Mouse (Mus musculus) forebrain, embryonic 11.5 days (tissue): ENCODE measurements around the gene Fdxr. TPM values are rescaled to one million over a fixed set of nuclear protein-coding genes. Genes with fewer than 3 reads are reported as not detected.
A peak's percentile ranks its signal among the peaks of the same experiment; 100 is the strongest.

Source experiments
- ATAC-seq: fragments of 200-750 bp; cut with Nextera tagmentation; replicated peaks from 2 replicates; pipeline ENCODE4 v1.8.0; 2017; ENCODE audit warnings: moderate TSS enrichment; ENCODE audit not compliant: low FRiP score
- DNase-seq: peaks from one replicate; pipeline ENCODE4 v3.0.0-alpha.2; 2017; ENCODE audit warnings: low spot score
- H3K27ac ChIP-seq: fragments of 300-500 bp; sonication (generic); 2 replicates; pipeline ENCODE4 v1.5.1; 2014; ENCODE audit warnings: low read depth, low read length
- H3K27me3 ChIP-seq: fragments of 300-500 bp; sonication (generic); 2 replicates; pipeline ENCODE4 v1.6.1; 2014; ENCODE audit warnings: mild to moderate bottlenecking, low read length, mixed read lengths; ENCODE audit not compliant: control insufficient read depth, insufficient read depth
- H3K36me3 ChIP-seq: fragments of 300-500 bp; sonication (generic); 2 replicates; pipeline ENCODE4 v1.6.1; 2014; ENCODE audit warnings: mild to moderate bottlenecking, low read length, moderate library complexity, mixed read lengths; ENCODE audit not compliant: control insufficient read depth, insufficient read depth
- H3K4me1 ChIP-seq: fragments of 300-500 bp; sonication (generic); replicated peaks from 2 replicates; pipeline ENCODE4 v1.6.1; 2014; ENCODE audit warnings: low read length, mixed read lengths; ENCODE audit not compliant: control insufficient read depth, insufficient read depth
- H3K4me2 ChIP-seq: fragments of 300-500 bp; sonication (generic); 2 replicates; pipeline ENCODE4 v1.6.1; 2014; ENCODE audit warnings: low read depth, mild to moderate bottlenecking, low read length, moderate library complexity, mixed read lengths; ENCODE audit not compliant: severe bottlenecking
- H3K4me3 ChIP-seq: fragments of 300-500 bp; sonication (generic); 2 replicates; pipeline ENCODE4 v1.5.1; 2014; ENCODE audit warnings: low read depth, low read length
- H3K9ac ChIP-seq: fragments of 300-500 bp; sonication (generic); 2 replicates; pipeline ENCODE4 v1.6.1; 2014; ENCODE audit warnings: low read length
- H3K9me3 ChIP-seq: fragments of 300-500 bp; sonication (generic); 2 replicates; pipeline ENCODE4 v1.6.1; 2016; ENCODE audit warnings: low read length, mixed read lengths; ENCODE audit not compliant: control insufficient read depth
- WGBS: fragments of 180-500 bp; shearing (Covaris S2); extraction: QIAGEN DNeasy Blood & Tissue Kit; methylation state at CpG from one replicate; pipeline ENCODE4 v1.1.7; 2014; 5-methylcytosine and 5-hydroxymethylcytosine counted together
- polyA plus RNA-seq: library from polyadenylated mRNA; unstranded; fragments of >200 nt; fragmentation: Nextera tagmentation; extraction: Ambion mirVana; gene quantifications from 2 replicates; pipeline ENCODE4 v1.2.1, GENCODE M21; 2014

The Fdxr gene
- polyA plus RNA-seq, 1 experiment from 2014 or later = 13.8 TPM

DNA sequence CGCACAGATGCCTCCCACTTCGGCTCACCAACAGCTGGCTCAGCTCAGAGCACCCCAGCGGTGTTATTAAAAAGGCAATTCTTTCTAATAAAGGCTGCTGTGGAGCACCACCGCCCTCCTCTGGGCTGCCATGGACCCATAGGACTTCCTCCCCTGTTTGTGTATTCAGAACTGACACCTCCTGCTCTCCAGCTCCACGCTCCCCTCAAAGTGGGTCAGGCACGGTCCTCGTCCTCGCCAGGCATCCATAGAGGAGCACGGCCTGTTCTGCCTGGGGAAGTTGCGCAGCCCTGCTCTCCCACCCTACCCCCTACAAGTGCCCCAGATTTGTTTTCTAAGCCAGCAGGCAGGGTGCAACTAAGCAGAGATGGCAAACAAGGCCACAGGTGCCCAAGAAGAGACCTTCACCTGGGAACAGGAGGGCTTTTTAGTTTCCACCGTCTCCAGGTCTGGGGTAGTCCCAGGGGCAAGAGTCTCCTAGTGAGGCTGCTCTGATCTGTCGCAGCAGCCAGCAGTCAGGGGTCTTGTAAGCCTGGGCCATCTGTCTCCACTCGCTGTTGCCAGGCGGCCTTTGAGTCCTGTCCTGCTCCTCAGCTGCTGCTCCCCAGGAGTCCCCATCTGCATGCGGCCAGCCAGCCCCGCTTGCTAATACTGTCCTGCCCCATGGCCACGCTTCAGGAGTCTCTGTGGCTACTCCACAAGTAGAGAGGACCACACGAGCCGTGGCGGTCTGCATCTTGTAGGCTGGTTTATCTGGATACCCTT is 43.1 kb downstream of the Fdxr start:
- DNase-seq = no peak

DNA sequence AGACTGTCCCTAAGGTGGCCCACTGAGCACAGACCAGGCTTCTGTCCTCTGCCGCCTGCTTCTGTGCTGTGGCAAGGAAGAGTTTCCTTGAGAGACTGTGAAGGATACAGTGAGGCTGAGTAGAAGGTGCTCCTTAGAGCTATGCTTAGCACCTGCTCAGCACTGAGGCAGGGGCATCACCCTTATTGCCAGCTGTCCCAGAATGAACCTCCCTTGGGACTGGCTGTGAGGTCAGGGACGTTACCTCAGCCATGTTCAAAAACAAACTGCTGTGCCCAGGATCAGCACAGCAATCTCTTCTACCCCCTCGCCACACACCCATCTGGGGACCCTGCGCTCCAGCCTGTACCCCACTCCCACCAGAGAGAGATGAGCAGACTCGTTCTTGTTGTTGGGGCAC is 44.0 kb downstream of the Fdxr start:
- no peaks in the 10 kb centered on the region for H3K36me3 ChIP-seq
- DNase-seq (no peak), ATAC-seq (no peak)
- no peak overlapping the region for H3K27ac ChIP-seq
- H3K4me1 ChIP-seq = peaks cover 12% of the 10 kb centered on the region; the same call in 1 of the 2 replicates
- H3K4me2 ChIP-seq = no peak overlapping the region
- no peaks in the 10 kb centered on the region for H3K27me3 ChIP-seq
- H3K4me3 ChIP-seq = no peak overlapping the region
- no peaks in the 10 kb centered on the region for H3K9me3 ChIP-seq
- 74% methylated on average over 5 of the region's 5 CpGs for WGBS
- no peak overlapping the region for H3K9ac ChIP-seq

More for the DNA sequence above, 43.1 kb downstream of the Fdxr start:
- H3K9ac ChIP-seq = no peak overlapping the region
- ATAC-seq = no peak
- H3K4me2 ChIP-seq = no peak overlapping the region
- no peaks in the 10 kb centered on the region for H3K9me3 ChIP-seq
- H3K27me3 ChIP-seq = no peaks in the 10 kb centered on the region
- no peaks in the 10 kb centered on the region for H3K36me3 ChIP-seq
- H3K4me1 ChIP-seq = peaks cover 10% of the 10 kb centered on the region; the same call in 1 of the 2 replicates
- 55% methylated on average over 20 of the region's 20 CpGs for WGBS
- no peak overlapping the region for H3K4me3 ChIP-seq
- H3K27ac ChIP-seq = no peak overlapping the region; the same call in 1 of the 2 replicates

- ATAC-seq = no peak
- WGBS = 47% methylated on average over 9 of the region's 9 CpGs
Observed at GRCm38 (mm10) chr11:115231924-115232323, 44.9 kb downstream of the Fdxr start.

DNA sequence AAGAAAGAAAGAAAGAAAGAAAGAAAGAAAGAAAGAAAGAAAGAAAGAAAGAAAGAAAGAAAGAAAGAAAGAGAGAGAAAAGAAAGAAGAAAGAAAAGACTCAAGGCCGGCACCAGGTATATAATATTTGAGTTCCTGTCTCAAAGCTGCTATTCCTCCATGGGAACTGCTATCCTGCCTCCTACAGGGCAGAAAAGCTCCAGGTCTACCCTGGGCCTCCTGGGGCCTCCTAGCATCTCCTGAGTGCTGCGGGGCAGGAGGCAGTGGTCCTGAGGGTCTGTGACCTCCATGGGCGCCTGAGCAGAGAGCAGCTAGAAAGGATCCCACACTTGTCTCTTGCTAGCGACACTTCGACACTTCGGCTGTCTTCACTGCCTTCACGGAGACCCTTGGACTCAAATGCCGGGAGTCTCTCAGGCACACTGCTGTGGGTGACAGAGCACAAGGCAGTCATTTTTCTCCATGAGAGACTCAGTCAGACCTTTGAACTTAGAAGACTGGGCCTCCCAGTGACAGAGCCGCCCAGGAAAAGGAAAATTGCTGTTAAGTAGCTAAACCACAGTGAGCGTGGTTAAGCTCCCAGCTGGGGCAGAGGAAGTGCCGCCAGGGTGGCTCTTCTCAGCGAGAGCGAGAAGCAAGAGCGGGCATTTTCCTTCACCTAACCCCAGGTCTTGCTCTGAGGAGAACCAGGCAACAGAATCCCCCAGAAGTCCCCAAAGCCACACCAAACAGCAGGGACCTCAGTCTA is 45.5 kb downstream of the Fdxr start:
- H3K27me3 ChIP-seq = no peaks in the 10 kb centered on the region; the same call in 1 of the 2 replicates
- no peak for DNase-seq
- no peak overlapping the region for H3K4me2 ChIP-seq
- H3K36me3 ChIP-seq = no peaks in the 10 kb centered on the region
- no peak overlapping the region for H3K4me3 ChIP-seq
- 62% methylated on average over 14 of the region's 14 CpGs for WGBS
- H3K9ac ChIP-seq = no peak overlapping the region
- ATAC-seq = no peak
- peaks cover 24% of the 10 kb centered on the region for H3K4me1 ChIP-seq
- H3K9me3 ChIP-seq = no peaks in the 10 kb centered on the region
- no peak overlapping the region for H3K27ac ChIP-seq

More at GRCm38 (mm10) chr11:115231924-115232323, 44.9 kb downstream of the Fdxr start:
- Histone ChIP-seq H3K4me3 (no peak overlapping the region), H3K4me2 (no peak overlapping the region), H3K9ac (no peak overlapping the region), H3K27me3 (no peaks in the 10 kb centered on the region), H3K27ac (no peak overlapping the region), H3K4me1 (peaks cover 18% of the 10 kb centered on the region), H3K9me3 (no peaks in the 10 kb centered on the region), H3K36me3 (no peaks in the 10 kb centered on the region)
- DNase-seq = no peak

- Histone ChIP-seq H3K4me2 (no peak overlapping the region), H3K27me3 (no peaks in the 10 kb centered on the region; the same call in 1 of the 2 replicates), H3K9ac (no peak overlapping the region), H3K4me1 (peaks cover 24% of the 10 kb centered on the region), H3K4me3 (no peak overlapping the region), H3K27ac (no peak overlapping the region), H3K36me3 (no peaks in the 10 kb centered on the region), H3K9me3 (no peaks in the 10 kb centered on the region)
- no peak for ATAC-seq
- WGBS = 52% methylated on average over 15 of the region's 15 CpGs
- no peak for DNase-seq
Observed at GRCm38 (mm10) chr11:115229021-115229930, 47.6 kb downstream of the Fdxr start.

DNA sequence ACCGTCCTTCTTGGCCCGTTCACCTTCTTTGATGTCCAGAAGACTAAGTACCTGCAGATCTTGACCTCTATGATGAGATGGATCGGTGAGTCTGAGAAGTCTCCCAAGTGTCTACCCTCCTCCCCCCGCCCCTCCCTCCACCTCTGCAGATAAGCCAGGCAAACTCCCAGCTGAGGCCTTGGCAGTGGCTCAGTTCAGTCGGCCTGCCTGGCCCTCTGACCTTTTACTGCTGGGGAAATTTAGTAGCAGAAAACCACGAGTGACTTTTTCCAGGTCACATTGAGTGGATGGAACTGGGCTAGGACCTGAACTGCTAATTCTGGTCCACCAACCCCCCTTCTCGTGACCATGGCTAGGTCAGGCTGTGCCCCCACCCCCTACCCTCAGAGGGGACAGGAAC is 48.4 kb downstream of the Fdxr start:
- no peak for DNase-seq
- no peak overlapping the region for H3K9ac ChIP-seq
- ATAC-seq = no peak
- no peaks in the 10 kb centered on the region; the same call in 1 of the 2 replicates for H3K27me3 ChIP-seq
- no peaks in the 10 kb centered on the region for H3K9me3 ChIP-seq
- no peak overlapping the region for H3K4me3 ChIP-seq
- no peak overlapping the region for H3K4me2 ChIP-seq
- 74% methylated on average over 7 of the region's 7 CpGs for WGBS
- H3K36me3 ChIP-seq = no peaks in the 10 kb centered on the region
- H3K27ac ChIP-seq = no peak overlapping the region
- H3K4me1 ChIP-seq = peaks cover 22% of the 10 kb centered on the region

GRCm38 (mm10) chr11:115227640-115228039 is 49.2 kb downstream of the Fdxr start:
- Histone ChIP-seq H3K9ac (no peak overlapping the region), H3K4me3 (no peak overlapping the region)

More at GRCm38 (mm10) chr11:115227640-115228039, 49.2 kb downstream of the Fdxr start:
- H3K27me3 ChIP-seq = no peaks in the 10 kb centered on the region; the same call in 1 of the 2 replicates
- DNase-seq (peak; percentile 65), ATAC-seq (no peak)
- H3K9me3 ChIP-seq = no peaks in the 10 kb centered on the region
- no peaks in the 10 kb centered on the region for H3K36me3 ChIP-seq
- no peak overlapping the region for H3K4me2 ChIP-seq
- 22% methylated on average over 12 of the region's 12 CpGs for WGBS
- H3K27ac ChIP-seq = no peak overlapping the region
- H3K4me1 ChIP-seq = peaks cover 22% of the 10 kb centered on the region
